Mouse (Mus musculus): ENCODE data around the gene Stard9.

- no peak for TF ChIP-seq CTCF (IDR thresholded peaks at IDR 0.05; ENCODE audit: borderline replicate concordance, control insufficient read depth, extremely low read depth, insufficient read depth, low read length, poor library complexity)
- no peak for TF ChIP-seq POLR2A (IDR thresholded peaks at IDR 0.05; ENCODE audit: control insufficient read depth, extremely low read depth, insufficient read depth, low read length, poor library complexity)
Observed at GRCm38 (mm10) chr2:120640835-120641234, 11.9 kb downstream of the Stard9 start.

Data from thymus, adult 2 months (tissue).